Mouse (Mus musculus) left cerebral cortex, postnatal 4 days (tissue): ENCODE measurements around the gene Ell. TPM values are rescaled to one million over a fixed set of nuclear protein-coding genes. Genes with fewer than 3 reads are reported as not detected.

Source experiments
- DNase-seq: peaks from one replicate; pipeline ENCODE4 v3.0.0-alpha.2; 2022
- intact Hi-C: fragments of 180-260 bp; cut with DNase I; formaldehyde crosslinking; loops from one replicate; pipeline ENCODE4 v1.15.1; 2025
- total RNA-seq, 2 experiments: library from RNA; stranded (reverse); gene quantifications; 2 replicates each; pipeline ENCODE4 v1.2.3; 2021

Ell gene
- total RNA-seq, 2 experiments from 2014 or later, result 17.7 to 20.0 TPM

- DNase-seq, result peak; percentile 78
Measured at GRCm38 (mm10) chr8:70609368-70609848, 70.2 kb downstream of the Ell start.

GRCm38 (mm10) chr8:70609849-70610795 is 70.9 kb downstream of the Ell start:
- peak; percentile 72 for DNase-seq
- intact Hi-C loops, result no loop called here

More at GRCm38 (mm10) chr8:70609368-70609848, 70.2 kb downstream of the Ell start:
- intact Hi-C loops, result no loop called here

DNA sequence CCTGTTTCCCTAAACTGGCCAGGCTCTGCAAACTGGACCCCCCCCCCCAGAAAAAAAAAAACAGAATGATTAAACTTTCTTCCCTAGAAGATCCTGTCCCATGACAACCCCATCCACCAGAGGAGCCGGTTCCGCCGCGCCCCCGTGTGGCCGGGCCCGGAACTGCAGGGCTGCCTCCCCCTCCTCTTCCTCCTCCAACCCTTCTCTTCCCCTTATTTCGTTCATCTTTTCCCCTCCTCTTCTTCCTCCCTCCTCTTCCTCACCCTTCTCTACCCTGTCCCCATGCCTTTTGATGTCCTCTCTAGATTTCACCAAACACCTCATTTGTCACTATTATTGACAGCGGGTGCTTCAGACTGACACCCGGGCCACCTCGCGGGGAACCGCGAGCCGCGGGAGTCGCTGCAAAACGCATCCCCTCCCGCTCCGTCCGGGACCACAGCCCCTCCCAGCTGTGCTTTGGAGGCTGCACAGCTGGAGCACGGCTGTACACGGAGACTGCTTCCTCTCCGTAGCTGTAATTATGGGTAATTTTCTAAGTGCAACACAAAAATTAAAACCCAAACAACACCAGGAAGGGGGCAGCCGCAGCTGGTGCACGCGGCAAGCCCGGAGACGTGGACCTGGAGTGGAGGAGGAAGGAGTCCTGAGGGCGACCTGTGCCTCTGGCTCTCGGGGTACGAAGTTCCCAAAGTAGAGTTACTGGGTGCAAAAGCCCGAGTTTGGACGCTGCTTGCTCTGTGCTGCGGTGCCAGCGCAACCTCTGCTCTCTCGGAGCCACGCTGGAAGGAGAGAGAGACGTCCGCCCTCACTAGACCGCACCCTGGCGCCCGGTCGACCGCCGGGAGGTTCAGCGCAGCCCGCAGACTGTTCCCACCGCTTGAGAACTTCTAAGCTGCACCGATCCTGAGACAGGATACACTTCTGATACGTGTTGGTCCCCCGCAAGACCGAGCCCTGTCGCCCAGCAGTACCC is 71.8 kb downstream of the Ell start:
- DNase-seq, result peak; percentile 75
- intact Hi-C loops, result no loop called here

GRCm38 (mm10) chr8:70611849-70612248 is 72.6 kb downstream of the Ell start:
- intact Hi-C loops, result no loop called here
- DNase-seq, result peak; percentile 86

DNA sequence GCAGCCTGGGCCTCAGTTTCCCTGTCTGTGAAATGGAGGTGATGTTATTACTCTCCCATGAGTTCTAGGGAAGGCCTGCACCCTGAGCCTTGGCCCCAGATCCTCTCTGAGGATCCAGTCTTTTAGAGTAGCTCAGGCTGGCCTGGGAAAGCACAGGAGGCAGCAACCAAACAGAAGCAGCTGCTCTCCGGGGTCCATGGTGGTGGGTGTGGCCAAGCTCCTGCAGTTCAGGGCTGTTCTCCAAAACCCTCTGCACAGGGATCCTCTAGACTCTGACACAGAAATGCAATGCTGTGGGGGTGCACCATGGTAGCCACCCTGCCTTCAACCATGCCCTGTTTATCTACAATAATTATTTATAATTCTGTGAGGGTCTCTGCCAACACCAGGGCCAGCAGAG is 74.5 kb downstream of the Ell start:
- intact Hi-C loops, result no loop called here
- DNase-seq, result no peak

DNA sequence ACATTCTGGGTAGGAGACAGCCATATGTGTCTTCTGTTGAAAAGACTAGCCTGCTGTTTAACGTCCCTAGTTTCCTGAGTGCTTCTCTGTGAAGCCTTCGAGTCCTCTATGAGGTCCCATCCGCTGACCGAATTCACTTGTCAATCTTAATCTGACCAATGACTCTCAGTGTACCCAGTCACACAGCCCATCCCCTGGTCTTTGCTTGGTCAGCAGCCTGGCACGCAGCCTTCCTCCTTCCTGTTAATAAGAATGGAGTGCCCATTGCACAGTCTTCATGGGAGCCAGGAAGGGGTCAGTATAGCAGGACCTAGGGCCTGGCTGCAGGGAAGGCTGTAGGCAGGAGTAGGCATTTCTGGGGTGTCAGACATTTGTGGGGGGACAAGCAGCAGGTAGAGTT is 75.2 kb downstream of the Ell start:
- no peak for DNase-seq
- intact Hi-C loops, result no loop called here

GRCm38 (mm10) chr8:70615281-70615680 is 76.0 kb downstream of the Ell start:
- intact Hi-C loops, result no loop called here
- DNase-seq, result no peak

- intact Hi-C loops, result no loop called here
- DNase-seq, result no peak
Measured at GRCm38 (mm10) chr8:70615894-70616293, 76.6 kb downstream of the Ell start, which contains the start of gene Lrrc25. Gene Lrrc25 (plus strand): TSS chr8:70616155.

DNA sequence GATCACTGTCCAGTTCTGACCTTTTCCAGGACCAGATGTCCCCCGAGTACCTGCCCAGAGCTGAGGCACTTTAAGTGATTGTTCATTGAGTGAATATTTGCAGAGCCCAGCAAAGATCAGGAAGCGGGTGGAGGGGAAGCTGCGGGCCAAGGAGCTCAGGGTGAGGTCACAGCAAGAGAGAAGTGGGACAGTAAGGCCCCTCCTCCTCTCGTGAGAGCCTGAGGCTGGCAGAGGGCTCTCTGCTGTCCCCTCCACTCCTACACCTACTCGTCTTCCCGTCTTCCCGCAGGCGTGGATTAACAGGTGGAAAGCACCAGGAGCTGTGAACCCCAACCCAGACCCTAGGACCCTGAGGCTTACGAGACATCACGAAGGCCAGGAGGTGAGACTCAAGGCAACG is 77.4 kb downstream of the Ell start:
- no peak for DNase-seq
- intact Hi-C loops, result no loop called here

- intact Hi-C loops, result no loop called here
- DNase-seq, result no peak
Measured at GRCm38 (mm10) chr8:70617985-70618384, 78.7 kb downstream of the Ell start.

DNA sequence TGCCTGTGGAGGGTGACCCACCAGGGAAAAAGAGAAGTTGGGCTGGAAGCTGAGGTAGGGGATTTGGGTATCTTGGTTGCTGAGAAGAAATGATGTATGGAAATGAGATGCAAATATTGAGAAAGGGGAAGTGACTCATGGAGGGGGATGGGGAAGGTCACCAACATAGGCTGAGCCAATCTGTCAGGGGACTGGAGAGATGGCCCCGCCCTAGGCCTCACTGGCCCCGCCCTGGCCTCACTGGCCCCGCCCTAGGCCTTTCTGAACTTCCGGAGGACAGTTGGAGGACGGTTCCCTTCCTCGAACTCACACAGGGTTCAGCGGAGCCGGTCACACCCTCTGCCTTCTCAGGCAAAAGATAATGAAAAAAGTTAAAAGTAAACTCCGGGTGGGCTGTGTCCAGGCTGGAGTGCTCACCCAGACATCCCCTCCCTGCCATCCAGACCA is 79.7 kb downstream of the Ell start:
- intact Hi-C loops, result no loop called here
- DNase-seq, result no peak

DNA sequence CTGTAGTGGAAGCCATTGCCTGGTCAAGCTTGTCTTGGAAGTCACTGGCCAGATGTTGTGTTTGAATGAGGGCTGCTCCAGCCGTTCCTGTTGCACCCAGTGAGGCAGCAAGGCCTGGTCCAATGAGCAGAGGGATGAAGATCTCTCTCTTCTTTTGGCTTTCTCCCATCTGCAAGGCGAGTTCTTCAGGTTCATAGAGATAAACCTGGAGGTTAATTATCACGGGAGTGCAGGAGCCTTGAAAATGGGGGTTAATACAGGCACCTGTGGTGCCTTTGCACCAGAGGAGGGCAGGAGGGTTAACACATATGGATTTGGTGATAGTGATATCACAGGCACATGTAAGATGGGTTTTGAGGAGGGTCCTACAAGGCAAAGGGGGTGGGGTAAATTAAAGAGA is 83.0 kb downstream of the Ell start:
- intact Hi-C loops, result no loop called here

DNA sequence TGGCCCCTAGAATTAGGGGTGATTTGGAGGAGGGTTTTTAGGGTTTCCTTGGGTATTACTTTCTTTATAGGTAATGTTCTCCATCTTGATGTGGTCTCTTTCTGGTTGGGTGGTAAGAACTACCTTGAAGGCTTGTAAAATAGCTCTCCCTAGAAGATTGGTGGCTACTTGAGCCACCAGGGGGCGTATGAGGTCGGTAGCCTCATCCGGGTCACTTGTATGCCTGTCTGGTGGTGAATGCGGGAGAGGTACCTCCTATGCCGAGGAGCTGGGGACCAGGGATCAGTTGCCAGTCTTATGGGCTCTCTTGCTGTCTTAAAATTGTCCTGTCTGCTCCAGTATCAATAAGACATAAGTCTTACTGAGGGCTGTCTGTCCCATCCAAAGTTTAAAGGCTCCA is 85.8 kb downstream of the Ell start:
- intact Hi-C loops, result no loop called here

More for the DNA sequence above, 83.0 kb downstream of the Ell start:
- DNase-seq, result no peak

DNA sequence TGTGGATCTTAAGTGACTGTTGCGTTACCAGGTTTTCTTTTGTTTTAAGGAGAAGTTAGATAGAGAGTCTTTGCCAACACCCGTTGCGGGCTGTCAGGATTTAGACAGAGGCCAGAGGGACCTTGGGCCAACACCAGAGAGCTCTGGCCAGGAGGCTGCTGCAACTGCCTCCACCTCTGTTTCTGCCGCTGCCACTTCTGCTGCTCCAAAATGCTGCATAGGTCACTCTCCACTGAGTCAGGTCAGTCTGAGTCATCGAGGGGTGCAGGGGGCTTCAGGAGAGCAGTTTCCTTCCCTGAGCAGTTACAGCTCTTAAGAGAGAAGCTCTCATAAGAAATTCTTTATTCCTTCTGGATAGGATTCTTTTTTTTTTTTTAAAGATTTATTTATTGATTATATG is 87.8 kb downstream of the Ell start:
- no peak for DNase-seq
- intact Hi-C loops, result no loop called here

More for the DNA sequence above, 85.8 kb downstream of the Ell start:
- peak; percentile 53 for DNase-seq

- no peak for DNase-seq
- intact Hi-C loops, result no loop called here
Measured at GRCm38 (mm10) chr8:70628986-70629490, 89.8 kb downstream of the Ell start.

DNA sequence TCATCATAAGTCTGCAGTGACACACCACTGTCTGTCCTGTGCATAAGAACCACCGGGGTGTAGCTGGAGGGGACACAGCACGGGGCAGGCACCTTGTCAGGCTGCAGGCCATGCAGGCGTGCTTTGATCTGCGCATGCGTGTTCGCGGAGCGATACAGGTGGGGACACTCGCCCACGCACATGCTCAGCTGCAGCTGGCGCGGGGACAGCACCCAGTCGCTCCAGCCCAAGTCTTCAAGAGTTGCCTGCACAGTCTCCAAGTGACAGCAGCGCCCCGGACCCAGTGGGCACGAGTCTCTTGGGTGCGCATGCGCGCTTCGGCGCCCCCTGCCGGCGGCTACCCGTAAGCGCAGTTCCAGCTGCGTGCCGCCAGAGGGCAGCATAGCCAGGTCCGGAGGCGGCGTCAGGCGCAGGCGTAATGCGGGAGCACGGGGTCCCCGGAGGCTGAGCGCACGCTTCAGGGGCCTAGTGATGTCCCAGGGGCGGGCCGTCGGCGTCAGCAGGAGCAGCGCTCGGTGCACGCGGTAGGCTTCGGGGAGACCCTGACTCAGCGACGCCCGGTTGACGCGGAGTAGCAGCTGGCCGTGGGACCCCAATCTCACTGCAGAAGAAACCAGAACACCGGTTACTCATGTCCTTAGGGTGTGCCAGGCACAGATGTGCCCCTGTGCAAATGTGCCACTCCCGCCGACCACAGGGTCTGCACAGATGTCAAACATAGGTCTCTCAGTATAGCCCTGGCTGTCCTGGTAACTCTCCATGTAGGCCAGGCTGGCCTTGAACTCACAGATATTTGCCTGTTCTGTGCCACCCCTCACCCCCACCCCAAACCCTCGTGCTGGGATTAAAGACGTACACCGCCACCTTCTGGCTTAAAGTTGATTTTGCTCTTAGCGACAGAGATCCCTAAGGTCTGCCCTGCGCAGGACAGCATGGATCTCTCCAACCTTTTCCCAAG is 90.6 kb downstream of the Ell start:
- intact Hi-C loops, result no loop called here
- DNase-seq, result peak; percentile 86

DNA sequence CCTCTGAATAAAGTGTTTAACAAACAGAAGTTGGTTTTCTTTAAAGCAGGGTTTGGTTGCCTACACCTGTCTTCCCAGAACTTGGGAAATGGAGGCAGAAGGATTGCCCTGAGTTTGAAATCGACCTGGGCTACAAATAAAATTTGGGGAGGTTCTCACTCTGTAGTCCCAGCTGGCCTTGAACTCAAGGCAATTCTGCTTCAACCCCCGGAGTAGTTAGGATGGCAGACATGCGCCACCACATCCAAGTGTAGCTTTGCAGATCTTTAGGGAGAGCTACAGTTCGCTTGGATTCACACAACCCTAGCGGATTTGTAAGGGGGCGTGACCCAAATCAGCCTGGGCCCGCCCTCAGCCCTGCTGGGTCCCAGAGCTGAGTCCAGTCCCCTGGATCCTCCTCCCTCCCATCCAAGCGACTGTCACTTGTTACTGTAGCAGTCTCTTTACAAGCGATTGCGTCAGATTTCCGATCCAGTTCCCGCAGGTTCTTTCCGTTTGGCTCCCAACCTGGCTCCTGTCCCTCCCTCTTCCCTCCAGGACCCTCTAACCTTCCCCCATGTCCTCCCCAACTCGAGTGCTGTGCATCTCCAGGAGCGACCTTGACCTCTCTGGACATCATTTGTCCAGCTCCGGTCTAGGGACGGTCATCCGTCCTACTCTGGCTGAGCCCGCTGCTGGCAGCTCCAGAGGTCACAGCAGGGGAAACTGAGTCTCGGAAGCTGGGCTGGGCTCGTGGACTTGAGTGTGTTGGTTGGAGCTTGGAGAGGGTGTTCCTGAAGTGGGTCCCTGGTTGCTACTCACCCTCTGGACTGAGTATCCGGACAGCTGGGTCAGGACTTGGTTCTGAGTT is 91.5 kb downstream of the Ell start:
- intact Hi-C loops, result no loop called here
- no peak for DNase-seq

DNA sequence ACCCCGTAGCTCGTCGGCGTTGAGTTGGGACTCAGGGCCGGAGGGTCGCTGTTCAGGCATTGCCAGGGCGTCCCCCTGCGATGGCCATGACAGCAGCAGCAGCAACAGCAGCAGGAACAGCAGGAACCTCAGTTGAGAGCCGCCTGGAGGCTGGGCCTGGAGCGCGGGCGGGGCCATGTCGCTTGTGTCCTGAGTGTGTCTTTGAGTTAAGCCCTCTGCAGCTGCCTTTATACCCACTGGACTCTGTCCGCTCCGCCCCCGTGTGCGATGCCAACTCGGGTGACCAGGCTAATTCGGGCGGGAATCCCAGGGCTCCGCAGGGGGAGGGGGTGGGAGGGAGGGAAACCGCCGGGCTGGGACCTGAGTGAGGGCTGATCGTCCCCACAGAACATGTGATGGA is 92.2 kb downstream of the Ell start:
- DNase-seq, result no peak
- intact Hi-C loops, result no loop called here
